Mouse (Mus musculus) heart, embryonic 15.5 days (tissue): ENCODE data around the gene Plekhg5. TPM values are rescaled to one million over a fixed set of nuclear protein-coding genes. Genes with fewer than 3 reads are reported as not detected.

Source experiments
- ATAC-seq: fragments of 200-750 bp; cut with Nextera tagmentation; replicated peaks from 2 replicates; pipeline ENCODE4 v1.8.0; 2017; ENCODE audit warnings: low read depth, moderate TSS enrichment; ENCODE audit not compliant: insufficient number of reproducible peaks, insufficient read depth, low FRiP score
- H3K27ac ChIP-seq: fragments of 300-500 bp; sonication (generic); 2 replicates; pipeline ENCODE4 v1.5.1; 2015; ENCODE audit warnings: mild to moderate bottlenecking, inconsistent platforms
- H3K27me3 ChIP-seq: fragments of 300-500 bp; sonication (generic); 2 replicates; pipeline ENCODE4 v1.6.1; 2015; ENCODE audit warnings: inconsistent platforms
- H3K36me3 ChIP-seq: fragments of 300-500 bp; sonication (generic); 2 replicates; pipeline ENCODE4 v1.6.1; 2015; ENCODE audit warnings: mild to moderate bottlenecking, inconsistent platforms
- H3K4me1 ChIP-seq: fragments of 300-500 bp; sonication (generic); replicated peaks from 2 replicates; pipeline ENCODE4 v1.6.1; 2015; ENCODE audit warnings: inconsistent platforms
- H3K4me2 ChIP-seq: fragments of 300-500 bp; sonication (generic); 2 replicates; pipeline ENCODE4 v1.6.1; 2015; ENCODE audit warnings: inconsistent platforms, mild to moderate bottlenecking, moderate library complexity
- H3K4me3 ChIP-seq: fragments of 300-500 bp; sonication (generic); 2 replicates; pipeline ENCODE4 v1.5.1; 2015; ENCODE audit warnings: mild to moderate bottlenecking, inconsistent platforms
- H3K9ac ChIP-seq: fragments of 300-500 bp; sonication (generic); 2 replicates; pipeline ENCODE4 v1.6.1; 2015; ENCODE audit warnings: mild to moderate bottlenecking, inconsistent platforms
- H3K9me3 ChIP-seq: fragments of 300-500 bp; sonication (generic); replicated peaks from 2 replicates; pipeline ENCODE4 v1.6.1; 2016; ENCODE audit warnings: inconsistent platforms
- WGBS: fragments of 180-500 bp; shearing (Covaris S2); methylation state at CpG from one replicate; pipeline ENCODE4 v1.1.7; 2015; ENCODE audit warnings: mixed read lengths; 5-methylcytosine and 5-hydroxymethylcytosine counted together
- polyA plus RNA-seq: library from polyadenylated mRNA; unstranded; fragments of >200 nt; fragmentation: Nextera tagmentation; extraction: Ambion mirVana; gene quantifications from 2 replicates; pipeline ENCODE4 v1.2.1, GENCODE M21; 2015

Gene Plekhg5
- polyA plus RNA-seq, 1 experiment from 2014 or later, result 11.1 TPM

DNA sequence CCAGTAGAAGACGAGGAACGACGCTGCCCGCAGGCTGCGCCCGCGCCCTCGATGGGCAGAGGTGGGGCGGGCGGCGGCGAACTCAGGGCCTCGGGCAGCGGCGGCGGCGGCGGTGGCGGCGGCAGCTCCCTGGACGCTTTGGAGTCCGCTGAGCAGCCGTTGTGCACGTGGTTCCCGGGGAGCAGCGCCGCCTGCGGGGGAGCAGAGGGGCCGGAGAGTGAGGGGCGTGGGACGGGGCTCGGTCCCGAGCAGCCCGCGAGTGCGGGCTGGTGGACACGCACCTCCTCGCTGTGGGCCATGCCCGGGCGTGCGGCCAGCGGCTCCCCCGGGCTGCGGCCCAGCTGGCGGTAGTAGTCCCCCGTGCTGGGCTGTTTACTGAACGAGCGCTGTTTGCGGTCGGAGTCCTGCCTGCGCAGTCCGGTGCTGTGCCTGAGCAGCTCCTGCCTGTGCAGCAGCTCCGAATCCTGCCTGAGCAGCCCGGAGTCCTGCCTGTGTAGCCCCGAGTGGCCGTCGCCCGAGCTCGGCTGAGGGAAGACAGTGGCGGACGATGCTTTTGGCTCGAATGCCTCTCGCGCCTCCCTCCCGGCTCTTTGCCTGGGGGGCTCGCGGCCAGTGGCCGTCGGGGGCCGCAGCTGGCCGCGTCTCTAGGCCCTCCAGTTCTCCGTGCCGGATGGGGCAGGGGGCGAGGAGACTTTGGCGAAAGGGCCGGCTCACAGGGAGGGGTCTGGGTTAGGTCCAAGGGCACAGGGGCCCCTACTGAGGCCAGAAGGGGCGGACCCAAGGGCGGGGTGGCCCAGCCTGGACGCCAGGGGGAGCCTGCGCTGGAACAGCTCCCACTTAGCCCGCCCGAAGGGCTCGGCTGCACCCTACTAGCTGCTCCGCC lies 58.7 kb downstream of the Plekhg5 start:
- H3K27ac ChIP-seq, result no peak overlapping the region
- peak overlapping the region; percentile 46 for H3K4me3 ChIP-seq
- peak overlapping the region; percentile 80 for H3K4me2 ChIP-seq
- peaks cover 89% of the 10 kb centered on the region for H3K27me3 ChIP-seq
- H3K9ac ChIP-seq, result peak overlapping the region; percentile 40
- H3K9me3 ChIP-seq, result no peaks in the 10 kb centered on the region
- H3K36me3 ChIP-seq, result no peaks in the 10 kb centered on the region
- peak; percentile 53 for ATAC-seq
- H3K4me1 ChIP-seq, result peaks cover 36% of the 10 kb centered on the region
- 2% methylated on average over 85 of the region's 85 CpGs for WGBS

DNA sequence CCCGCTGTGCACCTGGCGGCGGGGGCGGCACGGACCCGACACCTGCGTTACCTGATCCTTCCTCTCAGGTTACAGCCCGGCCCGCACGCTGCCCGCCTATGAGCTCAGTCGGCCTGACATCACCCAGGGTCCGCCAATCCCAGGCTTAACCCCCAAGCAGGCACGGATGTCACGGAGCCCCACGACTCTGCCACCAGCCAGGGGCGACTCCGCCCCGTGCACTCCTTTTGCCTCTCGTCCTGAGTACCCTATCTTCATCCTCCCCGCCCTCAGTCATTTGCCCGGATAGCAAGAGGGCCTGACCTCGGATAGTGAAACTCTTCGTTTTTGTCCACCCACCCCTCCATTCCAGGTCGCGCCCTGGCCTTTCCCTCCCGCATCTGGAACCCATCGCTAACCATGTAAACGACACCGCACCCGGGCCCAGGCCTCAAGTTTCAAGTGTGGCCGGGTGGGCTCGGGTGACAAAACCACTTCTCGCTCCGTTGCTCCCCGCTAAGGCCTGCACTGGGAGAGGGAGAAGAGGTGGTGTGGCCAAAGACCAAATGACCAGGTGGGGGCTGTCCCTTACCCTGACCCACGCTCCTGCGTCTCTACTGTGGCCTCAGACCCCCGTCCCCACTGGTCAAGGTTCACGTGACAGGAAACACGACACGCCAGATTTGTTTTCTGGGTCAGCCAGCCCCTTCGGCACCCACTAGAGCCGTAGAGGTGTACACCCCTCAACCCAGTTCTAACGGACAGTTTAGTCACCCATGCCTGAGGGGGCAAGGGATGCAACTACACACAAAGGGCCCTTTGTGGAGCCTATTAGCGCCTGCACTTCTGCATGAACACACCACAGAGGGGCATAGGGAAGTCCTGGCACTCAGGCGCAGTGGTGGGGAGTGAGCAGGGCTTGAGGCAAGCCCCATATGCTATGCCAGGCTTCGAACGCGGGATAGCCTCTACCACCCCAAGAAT lies 59.8 kb downstream of the Plekhg5 start:
- H3K9me3 ChIP-seq, result no peaks in the 10 kb centered on the region
- peaks cover 29% of the 10 kb centered on the region for H3K4me1 ChIP-seq
- no peak overlapping the region for H3K9ac ChIP-seq
- WGBS, result 9% methylated on average over 50 of the region's 50 CpGs
- peak overlapping the region; percentile 80 for H3K4me2 ChIP-seq
- H3K4me3 ChIP-seq, result peak overlapping the region; percentile 46
- peaks cover 84% of the 10 kb centered on the region for H3K27me3 ChIP-seq
- H3K36me3 ChIP-seq, result no peaks in the 10 kb centered on the region
- no peak for ATAC-seq
- no peak overlapping the region for H3K27ac ChIP-seq

DNA sequence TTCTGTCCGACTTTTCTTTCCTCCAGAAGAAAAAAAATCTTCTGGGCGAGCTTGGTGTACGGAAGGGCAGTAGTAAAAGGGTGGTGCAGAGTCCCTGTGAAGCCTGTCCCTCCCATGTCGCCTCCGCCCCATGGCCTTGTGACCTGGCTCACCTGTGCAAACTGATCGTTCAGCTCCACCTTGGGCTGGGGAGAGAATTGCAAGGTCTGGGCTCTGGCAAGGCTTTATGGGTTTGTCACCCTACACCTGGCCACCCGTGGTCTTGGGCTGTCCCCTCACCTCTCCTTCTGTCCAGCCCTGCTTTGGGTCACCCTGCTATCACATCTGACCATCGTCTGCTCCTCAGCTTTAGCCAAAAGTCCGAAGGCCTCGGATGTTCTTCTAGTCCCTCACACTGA lies 60.5 kb downstream of the Plekhg5 start:
- ATAC-seq, result no peak
- Histone ChIP-seq H3K4me3 (no peak overlapping the region), H3K9me3 (no peaks in the 10 kb centered on the region), H3K27ac (no peak overlapping the region), H3K27me3 (peaks cover 81% of the 10 kb centered on the region), H3K4me1 (peaks cover 29% of the 10 kb centered on the region), H3K36me3 (no peaks in the 10 kb centered on the region), H3K4me2 (no peak overlapping the region), H3K9ac (no peak overlapping the region)
- 27% methylated on average over 10 of the region's 10 CpGs for WGBS

DNA sequence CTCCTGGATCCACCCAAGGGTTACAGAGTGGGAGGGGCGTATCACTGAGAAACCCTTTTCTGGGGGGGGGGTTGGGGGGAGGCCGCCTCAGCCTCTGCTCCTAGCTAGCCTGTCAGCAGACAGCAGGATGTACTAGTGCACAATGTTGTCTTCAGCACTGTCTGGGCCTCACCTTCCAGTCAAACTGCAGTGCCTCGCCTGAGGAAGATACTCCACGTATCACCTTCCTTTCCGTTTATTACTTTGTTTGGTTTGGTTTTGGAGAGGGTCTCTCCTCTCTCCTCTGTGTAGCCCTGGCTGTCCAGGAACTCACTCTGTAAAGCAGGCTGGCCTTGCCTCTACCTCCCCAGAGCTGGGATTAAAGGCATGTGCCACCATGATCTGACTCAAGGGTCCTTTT lies 60.9 kb downstream of the Plekhg5 start:
- no peak overlapping the region for H3K9ac ChIP-seq
- no peak for ATAC-seq
- no peaks in the 10 kb centered on the region for H3K9me3 ChIP-seq
- H3K4me1 ChIP-seq, result peaks cover 31% of the 10 kb centered on the region
- no peak overlapping the region for H3K4me2 ChIP-seq
- peaks cover 76% of the 10 kb centered on the region for H3K27me3 ChIP-seq
- no peak overlapping the region for H3K4me3 ChIP-seq
- 61% methylated on average over 5 of the region's 5 CpGs for WGBS
- no peaks in the 10 kb centered on the region for H3K36me3 ChIP-seq
- no peak overlapping the region for H3K27ac ChIP-seq

DNA sequence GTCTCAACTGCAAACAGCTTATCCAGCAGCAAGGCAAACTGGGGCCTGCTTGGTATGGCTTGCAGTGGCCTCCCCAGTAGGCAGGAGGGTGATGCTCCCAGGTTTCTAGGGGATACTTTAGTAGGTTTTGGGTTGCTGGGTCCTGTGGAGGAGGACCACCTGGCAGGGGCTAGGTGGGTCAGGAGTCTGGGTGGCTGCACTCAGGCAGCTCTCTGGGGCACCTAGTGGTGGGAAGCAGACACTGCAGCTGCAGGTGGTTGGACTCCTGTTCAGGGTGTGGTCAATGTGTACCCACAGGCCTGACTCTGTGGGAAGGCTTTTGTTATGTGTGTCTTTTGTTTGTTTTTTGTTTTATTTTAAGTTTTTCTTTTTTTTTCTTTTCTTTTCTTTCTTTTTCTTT lies 62.2 kb downstream of the Plekhg5 start:
- no peak for ATAC-seq
- H3K9ac ChIP-seq, result no peak overlapping the region
- H3K4me2 ChIP-seq, result no peak overlapping the region
- no peaks in the 10 kb centered on the region for H3K9me3 ChIP-seq
- H3K27me3 ChIP-seq, result peaks cover 70% of the 10 kb centered on the region
- H3K4me3 ChIP-seq, result no peak overlapping the region
- H3K27ac ChIP-seq, result no peak overlapping the region
- H3K36me3 ChIP-seq, result no peaks in the 10 kb centered on the region
- peaks cover 37% of the 10 kb centered on the region for H3K4me1 ChIP-seq

DNA sequence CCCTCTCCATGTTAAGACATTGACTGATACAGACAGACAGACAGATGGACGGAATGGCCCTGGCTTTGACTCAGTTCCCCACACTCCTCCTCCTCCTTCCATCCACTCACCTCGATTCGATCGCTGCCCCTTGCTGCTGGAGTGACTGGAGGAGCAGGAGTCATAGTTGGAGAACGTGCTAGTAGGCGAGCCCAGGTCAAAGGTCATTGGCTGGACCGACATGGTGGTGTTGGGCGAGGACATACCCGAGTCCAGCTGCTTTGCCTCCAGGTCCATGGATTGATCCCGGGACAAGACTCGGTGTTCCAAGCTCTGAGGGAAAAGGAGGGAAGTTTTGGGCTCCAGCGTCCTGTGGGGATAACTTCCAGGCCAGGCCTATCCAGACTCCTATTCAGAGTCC lies 63.1 kb downstream of the Plekhg5 start:
- WGBS, result 78% methylated on average over 12 of the region's 12 CpGs
- Histone ChIP-seq H3K9me3 (no peaks in the 10 kb centered on the region), H3K27me3 (peaks cover 68% of the 10 kb centered on the region), H3K9ac (no peak overlapping the region), H3K4me2 (no peak overlapping the region), H3K36me3 (no peaks in the 10 kb centered on the region), H3K4me3 (no peak overlapping the region), H3K27ac (no peak overlapping the region), H3K4me1 (peaks cover 32% of the 10 kb centered on the region)
- ATAC-seq, result no peak

GRCm38 (mm10) chr4:152136112-152136875 lies 64.0 kb downstream of the Plekhg5 start:
- H3K4me1 ChIP-seq, result peaks cover 22% of the 10 kb centered on the region
- 38% methylated on average over 6 of the region's 6 CpGs for WGBS
- H3K4me3 ChIP-seq, result no peak overlapping the region
- H3K9ac ChIP-seq, result no peak overlapping the region
- peaks cover 67% of the 10 kb centered on the region for H3K27me3 ChIP-seq
- no peak for ATAC-seq
- H3K36me3 ChIP-seq, result no peaks in the 10 kb centered on the region
- H3K4me2 ChIP-seq, result no peak overlapping the region
- no peak overlapping the region for H3K27ac ChIP-seq
- H3K9me3 ChIP-seq, result no peaks in the 10 kb centered on the region

- Histone ChIP-seq H3K4me2 (no peak overlapping the region), H3K27me3 (peaks cover 66% of the 10 kb centered on the region), H3K27ac (no peak overlapping the region), H3K4me3 (no peak overlapping the region), H3K9me3 (no peaks in the 10 kb centered on the region), H3K36me3 (no peaks in the 10 kb centered on the region), H3K9ac (no peak overlapping the region), H3K4me1 (peaks cover 17% of the 10 kb centered on the region)
- 92% methylated on average over 2 of the region's 2 CpGs for WGBS
- no peak for ATAC-seq
Measured at GRCm38 (mm10) chr4:152136876-152137250, 64.6 kb downstream of the Plekhg5 start.

GRCm38 (mm10) chr4:152138497-152139260 lies 66.4 kb downstream of the Plekhg5 start:
- Histone ChIP-seq H3K9ac (no peak overlapping the region), H3K9me3 (no peaks in the 10 kb centered on the region), H3K4me3 (peak overlapping the region; percentile 54), H3K4me2 (peak overlapping the region; percentile 84), H3K27me3 (peaks cover 49% of the 10 kb centered on the region), H3K27ac (no peak overlapping the region), H3K4me1 (peaks cover 10% of the 10 kb centered on the region), H3K36me3 (no peaks in the 10 kb centered on the region)
- ATAC-seq, result peak; percentile 83
- WGBS, result 3% methylated on average over 51 of the region's 51 CpGs

GRCm38 (mm10) chr4:152140441-152140840 lies 68.1 kb downstream of the Plekhg5 start:
- no peak for ATAC-seq
- peaks cover 10% of the 10 kb centered on the region for H3K4me1 ChIP-seq
- H3K4me3 ChIP-seq, result no peak overlapping the region
- H3K9ac ChIP-seq, result no peak overlapping the region
- no peak overlapping the region for H3K4me2 ChIP-seq
- H3K27me3 ChIP-seq, result peaks cover 40% of the 10 kb centered on the region
- H3K9me3 ChIP-seq, result no peaks in the 10 kb centered on the region
- H3K36me3 ChIP-seq, result no peaks in the 10 kb centered on the region
- 30% methylated on average over 6 of the region's 6 CpGs for WGBS
- H3K27ac ChIP-seq, result no peak overlapping the region
